Mouse (Mus musculus): ENCODE measurements at regions not wholly inside any gene's neighbourhood (a gene's known extent, or its start where the extent isn't known, plus 50 kb on each side); places are given as distances from the start of the nearest gene placed in this dataset.
"Not testable (repeated sequence)": the region's sequence is repeated elsewhere in the genome, so short reads cannot be mapped to it uniquely, and the experiment has no call there.

DNA sequence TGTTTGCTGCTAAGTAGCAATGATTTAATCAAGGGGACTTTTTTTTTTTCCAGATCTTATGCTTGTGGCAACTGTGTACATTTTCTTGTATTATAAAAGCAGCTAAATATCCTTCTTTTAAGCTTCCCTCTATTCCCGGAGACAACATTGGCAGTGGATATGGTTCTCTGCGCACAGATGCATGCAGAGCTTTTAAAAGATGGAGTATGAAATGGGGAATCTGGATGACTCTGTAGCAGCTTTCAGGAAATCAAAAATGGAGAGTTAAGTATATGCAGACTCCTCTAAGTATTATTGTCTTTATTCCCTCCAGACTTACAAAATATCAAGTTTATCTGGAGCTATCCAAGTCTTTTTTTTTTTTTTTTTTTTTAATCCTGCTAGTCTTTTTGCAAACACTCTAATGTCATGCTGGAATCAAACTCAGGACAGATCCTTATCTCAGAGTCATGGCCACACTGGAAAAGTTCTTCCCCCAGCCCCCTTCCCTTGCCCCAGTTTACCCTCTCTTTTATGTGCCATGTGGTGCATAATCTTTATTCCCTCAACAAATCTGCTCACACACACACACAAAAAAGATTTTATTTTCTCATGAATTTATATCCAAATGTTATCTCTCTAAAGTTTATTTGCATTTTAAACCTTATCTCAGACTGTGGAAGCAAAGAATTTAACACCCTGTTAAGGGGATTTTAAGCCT, 1080.3 kb upstream of the Cdh6 start:
- no peak overlapping the region for H3K27ac ChIP-seq (replicated peaks)
- 91% methylated on average over 2 of the region's 2 CpGs for WGBS
- no peaks in the 10 kb centered on the region for H3K4me1 ChIP-seq
- H3K4me3 ChIP-seq, result no peak overlapping the region
- no peaks in the 10 kb centered on the region for H3K9me3 ChIP-seq (replicated peaks)
- DNase-seq (ENCODE audit: low spot score), result no peak
- H3K36me3 ChIP-seq, result no peaks in the 10 kb centered on the region
- no peaks in the 10 kb centered on the region for H3K27me3 ChIP-seq (ENCODE audit: low read depth, poor library complexity, severe bottlenecking)

DNA sequence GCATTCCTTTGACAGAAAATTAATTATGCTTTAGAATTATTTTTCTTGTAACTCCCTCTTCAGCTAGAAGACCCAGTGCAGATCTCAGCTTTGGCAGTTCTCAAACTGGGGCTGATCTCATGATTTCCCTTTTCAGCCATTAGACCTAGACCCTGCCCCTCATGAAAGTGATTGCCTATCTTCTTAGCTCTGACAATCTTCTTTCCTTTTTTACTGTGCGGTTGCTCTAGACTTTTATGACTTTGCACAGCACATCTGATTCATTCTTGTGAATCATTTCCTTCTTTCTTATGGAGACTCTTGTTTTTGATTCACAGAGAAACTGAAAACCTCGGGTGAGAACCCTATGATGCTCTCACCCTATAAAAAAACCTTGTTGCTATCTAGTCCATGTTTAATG, 1078.3 kb upstream of the Cdh6 start:
- no peaks in the 10 kb centered on the region for H3K27me3 ChIP-seq (ENCODE audit: low read depth, poor library complexity, severe bottlenecking)
- H3K27ac ChIP-seq (replicated peaks), result no peak overlapping the region
- no peak for DNase-seq (ENCODE audit: low spot score)
- H3K9me3 ChIP-seq (replicated peaks), result no peaks in the 10 kb centered on the region
- 85% methylated on average over 2 of the region's 2 CpGs for WGBS
- no peak overlapping the region for H3K4me3 ChIP-seq
- no peaks in the 10 kb centered on the region for H3K36me3 ChIP-seq
- H3K4me1 ChIP-seq, result no peaks in the 10 kb centered on the region

DNA sequence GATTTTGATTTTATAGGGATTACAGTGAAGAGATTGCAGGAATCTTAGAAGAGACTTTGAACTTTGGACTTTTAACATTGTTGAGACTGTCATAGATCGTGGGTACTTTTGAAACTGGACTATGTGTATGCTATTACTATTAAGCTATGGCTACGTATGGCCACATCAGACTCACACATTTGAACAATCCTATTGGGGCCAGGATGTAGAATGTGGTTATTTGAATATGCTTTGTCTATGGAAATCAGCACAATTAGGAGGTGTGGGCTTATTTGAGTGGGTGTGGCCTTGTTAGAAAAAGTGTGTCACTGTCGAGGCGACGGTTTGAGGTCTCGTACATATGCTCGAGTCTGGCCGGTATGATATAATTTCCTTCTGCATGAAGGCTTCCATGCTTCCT, 1041.8 kb upstream of the Cdh6 start:
- H3K36me3 ChIP-seq, result no peaks in the 10 kb centered on the region
- H3K4me1 ChIP-seq, result no peaks in the 10 kb centered on the region
- no peak for DNase-seq (ENCODE audit: low spot score)
- H3K4me3 ChIP-seq, result no peak overlapping the region
- no peaks in the 10 kb centered on the region for H3K9me3 ChIP-seq (replicated peaks)
- H3K27ac ChIP-seq (replicated peaks), result no peak overlapping the region
- no peaks in the 10 kb centered on the region for H3K27me3 ChIP-seq (ENCODE audit: low read depth, poor library complexity, severe bottlenecking)
- 94% methylated on average over 8 of the region's 8 CpGs for WGBS

DNA sequence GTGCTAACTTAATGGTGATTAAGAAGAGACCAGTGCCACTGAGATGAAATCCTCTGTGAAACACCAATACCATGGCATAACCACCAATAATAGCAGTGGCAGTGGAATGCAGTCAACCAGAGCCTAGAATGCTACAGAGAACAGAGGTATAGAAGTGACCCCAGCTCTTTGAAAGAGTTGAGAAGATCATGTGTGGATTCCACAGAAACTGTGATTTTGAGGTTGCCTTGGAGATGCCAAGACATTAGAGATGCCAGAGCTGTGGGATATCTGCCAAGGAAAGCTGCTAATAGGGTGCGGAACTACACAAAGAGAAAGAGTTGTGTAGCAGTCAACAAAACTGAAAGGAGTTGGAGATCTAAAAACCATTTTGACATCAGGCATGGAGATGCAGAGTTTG, 1041.3 kb upstream of the Cdh6 start:
- WGBS, result 83% methylated on average over 1 of the region's 1 CpGs
- H3K27ac ChIP-seq (replicated peaks), result no peak overlapping the region
- no peaks in the 10 kb centered on the region for H3K4me1 ChIP-seq
- H3K4me3 ChIP-seq, result no peak overlapping the region
- DNase-seq (ENCODE audit: low spot score), result no peak
- no peaks in the 10 kb centered on the region for H3K9me3 ChIP-seq (replicated peaks)
- no peaks in the 10 kb centered on the region for H3K36me3 ChIP-seq
- no peaks in the 10 kb centered on the region for H3K27me3 ChIP-seq (ENCODE audit: low read depth, poor library complexity, severe bottlenecking)

DNA sequence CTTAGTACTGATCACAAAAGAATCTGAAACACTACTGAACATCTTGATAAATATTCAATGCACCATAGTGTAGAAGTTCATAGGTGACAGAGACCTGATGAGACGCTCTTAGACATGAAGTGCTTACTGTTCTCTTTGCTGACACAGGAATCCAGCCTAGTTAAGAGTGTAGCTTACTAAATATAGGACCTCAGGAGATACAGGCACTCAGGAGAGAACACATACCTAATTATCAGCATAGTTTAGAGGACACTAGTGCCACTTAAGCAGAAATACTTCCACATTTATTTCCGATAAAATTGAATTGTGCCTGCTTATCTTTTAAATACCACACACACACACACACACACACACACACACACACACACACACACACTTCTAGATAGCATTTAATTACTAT, 1004.0 kb upstream of the Cdh6 start:
- Histone ChIP-seq H3K4me1 (no peaks in the 10 kb centered on the region), H3K9me3 (replicated peaks) (no peaks in the 10 kb centered on the region), H3K27ac (replicated peaks) (no peak overlapping the region), H3K27me3 (ENCODE audit: low read depth, poor library complexity, severe bottlenecking) (no peaks in the 10 kb centered on the region), H3K4me3 (no peak overlapping the region), H3K36me3 (no peaks in the 10 kb centered on the region)
- WGBS, result 91% methylated on average over 2 of the region's 2 CpGs
- no peak for DNase-seq (ENCODE audit: low spot score)

DNA sequence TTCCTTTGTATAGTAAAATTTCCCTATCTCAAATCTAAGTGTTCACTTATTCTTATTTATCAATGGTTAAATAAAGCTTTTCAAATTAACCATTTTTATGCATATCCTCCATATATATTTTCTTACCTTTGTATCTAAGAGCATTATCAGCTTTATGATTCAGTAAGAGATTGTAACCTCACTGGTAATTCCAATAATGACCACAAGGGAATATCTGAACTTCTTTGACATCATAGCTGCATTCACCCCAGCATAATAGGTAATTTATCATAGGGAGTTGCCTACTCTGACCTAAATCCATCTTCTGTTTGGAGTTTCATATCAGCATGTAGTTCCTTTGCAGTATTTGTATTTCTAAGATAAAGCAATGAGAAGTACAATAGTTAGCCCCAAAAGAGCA, 963.9 kb upstream of the Cdh6 start:
- DNase-seq (ENCODE audit: low spot score), result no peak
- no peak overlapping the region for H3K27ac ChIP-seq (replicated peaks)
- no peaks in the 10 kb centered on the region; the same call in 1 of the 2 replicates for H3K9me3 ChIP-seq (replicated peaks)
- H3K27me3 ChIP-seq (ENCODE audit: low read depth, poor library complexity, severe bottlenecking), result no peaks in the 10 kb centered on the region
- H3K4me1 ChIP-seq, result no peaks in the 10 kb centered on the region
- H3K4me3 ChIP-seq, result no peak overlapping the region
- no peaks in the 10 kb centered on the region for H3K36me3 ChIP-seq

DNA sequence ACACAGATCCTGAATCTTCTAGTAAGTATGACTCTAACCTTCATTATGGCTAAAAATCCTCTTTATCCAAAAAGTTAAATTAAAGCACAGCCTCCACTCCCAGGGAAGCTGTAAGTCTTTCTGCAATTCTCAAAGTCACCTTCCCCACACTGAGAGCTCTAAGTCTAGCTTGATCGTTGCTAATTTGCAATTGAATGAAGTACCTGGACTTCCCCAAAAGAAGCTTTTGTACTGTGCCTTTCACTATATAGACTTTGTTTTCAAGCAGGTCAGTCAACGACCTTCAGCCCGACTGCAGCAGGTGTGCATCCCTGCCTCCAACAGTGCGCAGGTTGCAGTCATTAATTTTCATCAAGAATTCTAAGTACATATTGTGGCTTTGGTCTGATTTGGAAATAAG, 950.4 kb upstream of the Cdh6 start:
- Histone ChIP-seq H3K4me1 (no peaks in the 10 kb centered on the region), H3K4me3 (no peak overlapping the region), H3K36me3 (no peaks in the 10 kb centered on the region), H3K27me3 (ENCODE audit: low read depth, poor library complexity, severe bottlenecking) (no peaks in the 10 kb centered on the region), H3K9me3 (replicated peaks) (peaks cover 29% of the 10 kb centered on the region), H3K27ac (replicated peaks) (no peak overlapping the region)
- no peak for DNase-seq (ENCODE audit: low spot score)
- 90% methylated on average over 4 of the region's 4 CpGs for WGBS

DNA sequence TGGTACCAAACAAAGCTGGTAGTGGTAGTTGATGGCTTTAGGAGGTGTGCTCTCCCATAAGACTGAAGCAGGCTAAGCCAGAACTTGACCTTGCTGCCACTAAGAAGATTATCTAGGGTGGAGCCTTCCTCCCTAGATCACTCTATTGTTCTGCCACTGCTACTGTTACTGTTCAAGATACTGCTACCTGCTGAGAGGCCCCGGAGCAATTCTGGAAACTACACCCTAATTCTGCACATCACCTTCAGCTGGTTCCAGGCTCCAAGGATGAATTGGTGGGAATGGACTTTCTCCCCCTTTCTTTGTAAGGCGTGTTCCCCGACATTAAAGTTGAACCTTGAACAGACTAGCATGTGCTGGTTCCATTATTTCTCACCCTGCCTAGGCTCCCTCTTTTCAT, 944.8 kb upstream of the Cdh6 start:
- not testable (repeated sequence) for DNase-seq (ENCODE audit: low spot score); H3K27me3 ChIP-seq (ENCODE audit: low read depth, poor library complexity, severe bottlenecking); H3K4me3 ChIP-seq; H3K4me1 ChIP-seq; H3K27ac ChIP-seq (replicated peaks); H3K36me3 ChIP-seq
- 90% methylated on average over 3 of the region's 3 CpGs for WGBS
- H3K9me3 ChIP-seq (replicated peaks), result peaks cover 30% of the 10 kb centered on the region

DNA sequence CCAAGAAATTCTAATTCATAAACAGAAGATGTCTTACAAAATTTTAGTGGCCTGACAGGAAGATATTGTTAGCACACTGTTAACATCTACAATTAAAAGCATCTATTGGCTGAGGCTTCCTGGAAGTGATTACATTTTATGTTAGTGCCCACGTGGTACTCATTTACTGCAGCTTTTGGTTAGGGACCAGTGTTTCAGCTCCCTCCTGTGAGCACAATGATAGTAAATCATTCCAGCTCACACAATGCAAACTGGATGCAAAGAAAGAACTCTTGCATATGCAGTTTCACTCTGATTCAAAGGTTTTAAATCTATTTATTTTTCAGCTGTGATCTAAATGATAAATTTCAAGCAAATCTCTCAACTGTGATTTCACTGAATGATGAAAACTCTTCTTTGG, 928.3 kb upstream of the Cdh6 start:
- H3K27ac ChIP-seq (replicated peaks), result no peak overlapping the region
- H3K4me3 ChIP-seq, result no peak overlapping the region
- H3K4me1 ChIP-seq, result no peaks in the 10 kb centered on the region
- no peaks in the 10 kb centered on the region for H3K36me3 ChIP-seq
- no peaks in the 10 kb centered on the region for H3K9me3 ChIP-seq (replicated peaks)
- H3K27me3 ChIP-seq (ENCODE audit: low read depth, poor library complexity, severe bottlenecking), result no peaks in the 10 kb centered on the region
- no peak for DNase-seq (ENCODE audit: low spot score)
- WGBS, result 51% methylated on average over 1 of the region's 1 CpGs

DNA sequence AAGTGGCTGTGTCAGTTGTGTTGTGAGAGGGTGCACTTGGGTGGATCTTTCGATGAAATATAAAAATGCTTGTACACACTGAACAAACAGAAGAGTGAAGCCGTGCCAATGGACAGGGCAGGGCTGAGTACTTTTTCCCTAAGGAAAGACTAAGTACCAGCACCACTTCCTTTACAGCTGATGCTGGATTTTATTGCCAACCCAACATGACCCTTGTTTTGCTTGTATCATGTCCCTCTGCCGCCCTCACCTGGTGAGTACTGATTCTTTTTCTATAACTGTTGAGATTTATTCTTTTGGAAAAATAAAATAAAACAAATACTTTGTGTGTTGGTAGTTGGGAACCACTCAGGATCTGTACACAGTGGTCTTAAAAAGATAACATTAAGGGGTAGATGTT, 878.4 kb upstream of the Cdh6 start:
- DNase-seq (ENCODE audit: low spot score), result peak; percentile 12
- WGBS, result 65% methylated on average over 3 of the region's 3 CpGs

More for the DNA sequence above, 878.4 kb upstream of the Cdh6 start:
- Histone ChIP-seq H3K27ac (replicated peaks) (no peak overlapping the region), H3K9me3 (replicated peaks) (no peaks in the 10 kb centered on the region), H3K27me3 (ENCODE audit: low read depth, poor library complexity, severe bottlenecking) (no peaks in the 10 kb centered on the region), H3K4me1 (no peaks in the 10 kb centered on the region), H3K4me3 (no peak overlapping the region), H3K36me3 (no peaks in the 10 kb centered on the region)
